Mouse (Mus musculus): Measurements from ENCODE around the gene Wfdc3. TPM values are rescaled to one million over a fixed set of nuclear protein-coding genes. Genes with fewer than 3 reads are reported as not detected.
A peak's percentile ranks its signal among the peaks of the same experiment; 100 is the strongest.

Wfdc3 gene
- polyA plus RNA-seq, 1 experiment from 2014 or later, result 1.1 TPM

DNA sequence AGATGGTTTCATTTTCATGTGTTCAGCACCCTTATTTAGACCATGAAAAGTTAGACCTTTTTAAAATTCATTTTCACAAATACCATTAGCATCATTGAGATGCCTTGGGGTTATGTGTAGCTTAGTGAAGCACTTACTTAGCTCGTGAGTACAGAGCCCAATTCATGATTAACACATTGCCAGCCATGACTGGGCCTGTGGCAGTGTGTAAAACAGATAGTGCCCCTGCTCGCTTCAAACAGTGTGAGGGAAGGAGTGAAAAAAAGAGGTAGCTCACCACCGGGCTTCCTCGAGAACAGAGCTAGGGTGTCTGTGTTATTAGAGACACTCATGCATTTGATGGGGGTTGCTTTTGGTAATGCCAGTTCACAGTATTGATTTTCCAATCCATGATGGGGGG is 2.5 kb upstream of the Wfdc3 start:
- Histone ChIP-seq H3K36me3 (ENCODE audit: insufficient read depth, low read length) (peaks cover 34% of the 10 kb centered on the region), H3K27ac (ENCODE audit: low read length) (no peak overlapping the region), H3K9me3 (ENCODE audit: low read length) (no peaks in the 10 kb centered on the region), H3K4me2 (replicated peaks; ENCODE audit: low read depth, low read length) (no peak overlapping the region), H3K4me1 (ENCODE audit: insufficient read depth, low read length) (peaks cover 15% of the 10 kb centered on the region), H3K4me3 (ENCODE audit: low read length) (no peak overlapping the region), H3K27me3 (ENCODE audit: insufficient read depth, low read length) (no peaks in the 10 kb centered on the region), H3K9ac (replicated peaks; ENCODE audit: low read length) (no peak overlapping the region)
- no peak for ATAC-seq (ENCODE audit: low FRiP score, low TSS enrichment)
- 83% methylated on average over 4 of the region's 4 CpGs for WGBS

DNA sequence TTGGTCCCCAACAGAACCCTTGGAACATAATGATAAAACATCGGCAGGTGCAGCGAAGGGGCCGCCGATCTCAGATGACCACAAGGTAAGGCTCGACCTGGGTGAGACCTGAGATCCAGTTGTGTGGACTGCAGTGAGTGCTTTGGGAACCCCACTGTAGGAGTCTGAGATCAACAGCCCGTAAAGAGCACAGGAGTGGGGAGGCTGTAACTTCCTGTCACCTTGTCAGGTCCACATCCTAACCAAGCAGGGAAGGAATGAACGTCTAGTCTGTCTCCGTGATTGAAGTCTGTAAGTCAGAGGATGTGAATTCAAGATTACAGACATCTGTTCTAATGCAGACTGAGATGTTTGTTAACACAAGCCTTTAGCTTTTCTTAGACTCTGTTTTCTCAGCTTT is 962 bp upstream of the Wfdc3 start:
- 34% methylated on average over 8 of the region's 8 CpGs for WGBS
- Histone ChIP-seq H3K27me3 (ENCODE audit: insufficient read depth, low read length) (no peaks in the 10 kb centered on the region), H3K27ac (ENCODE audit: low read length) (no peak overlapping the region), H3K4me3 (ENCODE audit: low read length) (peak overlapping the region; percentile 91), H3K9me3 (ENCODE audit: low read length) (no peaks in the 10 kb centered on the region), H3K4me2 (replicated peaks; ENCODE audit: low read depth, low read length) (peak overlapping the region; percentile 91), H3K36me3 (ENCODE audit: insufficient read depth, low read length) (peaks cover 26% of the 10 kb centered on the region; the same call in 1 of the 2 replicates), H3K4me1 (ENCODE audit: insufficient read depth, low read length) (peaks cover 15% of the 10 kb centered on the region), H3K9ac (replicated peaks; ENCODE audit: low read length) (peak overlapping the region; percentile 96)
- ATAC-seq (ENCODE audit: low FRiP score, low TSS enrichment), result no peak

DNA sequence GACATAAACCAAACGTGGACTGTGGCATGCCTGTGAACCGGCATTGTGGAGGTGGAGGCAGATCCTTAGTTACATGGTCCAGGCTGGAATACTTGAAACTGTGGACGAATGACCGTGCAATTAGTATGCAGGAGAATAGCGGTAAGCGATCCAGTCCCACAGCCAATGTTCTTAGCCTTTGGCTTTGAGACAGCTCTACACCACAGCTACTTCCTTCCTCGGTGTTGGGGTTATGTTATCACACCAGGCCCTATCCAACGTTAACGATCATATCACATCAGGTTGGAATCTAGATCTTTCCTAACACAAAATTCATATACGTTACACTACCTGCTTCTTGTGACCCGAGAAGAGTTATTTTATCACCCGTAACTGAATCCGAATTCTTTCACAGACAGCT is 744 bp downstream of the Wfdc3 start:
- peak overlapping the region; percentile 96 for H3K9ac ChIP-seq (replicated peaks; ENCODE audit: low read length)
- H3K4me1 ChIP-seq (ENCODE audit: insufficient read depth, low read length), result peaks cover 15% of the 10 kb centered on the region
- H3K4me2 ChIP-seq (replicated peaks; ENCODE audit: low read depth, low read length), result peak overlapping the region; percentile 91
- 61% methylated on average over 13 of the region's 13 CpGs for WGBS
- H3K4me3 ChIP-seq (ENCODE audit: low read length), result peak overlapping the region; percentile 91
- ATAC-seq (ENCODE audit: low FRiP score, low TSS enrichment), result no peak
- H3K27me3 ChIP-seq (ENCODE audit: insufficient read depth, low read length), result no peaks in the 10 kb centered on the region
- H3K36me3 ChIP-seq (ENCODE audit: insufficient read depth, low read length), result peaks cover 14% of the 10 kb centered on the region; the same call in 1 of the 2 replicates
- no peak overlapping the region for H3K27ac ChIP-seq (ENCODE audit: low read length)
- H3K9me3 ChIP-seq (ENCODE audit: low read length), result no peaks in the 10 kb centered on the region

DNA sequence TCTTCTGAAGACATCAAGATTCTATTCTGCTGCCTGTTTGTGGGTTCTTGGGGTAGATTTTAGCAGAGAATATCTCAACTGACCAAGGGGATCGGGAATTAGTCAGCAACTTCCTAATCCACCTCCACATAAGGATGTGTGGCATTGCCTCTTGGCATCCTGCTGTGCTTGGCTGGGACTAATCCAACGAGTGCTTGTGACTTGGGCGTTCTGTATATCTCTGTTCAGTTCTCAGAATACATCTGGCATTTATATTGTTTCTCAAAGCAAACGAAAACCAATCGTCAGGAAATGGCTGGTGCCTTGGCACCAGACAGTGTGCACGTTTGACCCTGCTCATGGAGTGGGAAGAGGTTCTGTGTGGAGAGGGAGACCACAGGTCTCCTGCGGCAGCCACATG is 5.9 kb downstream of the Wfdc3 start:
- no peak overlapping the region for H3K4me3 ChIP-seq (ENCODE audit: low read length)
- no peak overlapping the region for H3K9ac ChIP-seq (replicated peaks; ENCODE audit: low read length)
- no peaks in the 10 kb centered on the region for H3K9me3 ChIP-seq (ENCODE audit: low read length)
- no peak overlapping the region for H3K27ac ChIP-seq (ENCODE audit: low read length)
- H3K27me3 ChIP-seq (ENCODE audit: insufficient read depth, low read length), result no peaks in the 10 kb centered on the region
- H3K36me3 ChIP-seq (ENCODE audit: insufficient read depth, low read length), result no peaks in the 10 kb centered on the region
- whole genome bisulfite sequencing, result 71% methylated on average over 7 of the region's 7 CpGs
- no peak for ATAC-seq (ENCODE audit: low FRiP score, low TSS enrichment)
- no peak overlapping the region for H3K4me2 ChIP-seq (replicated peaks; ENCODE audit: low read depth, low read length)
- peaks cover under 1% of the 10 kb centered on the region; the same call in 1 of the 2 replicates for H3K4me1 ChIP-seq (ENCODE audit: insufficient read depth, low read length)

DNA sequence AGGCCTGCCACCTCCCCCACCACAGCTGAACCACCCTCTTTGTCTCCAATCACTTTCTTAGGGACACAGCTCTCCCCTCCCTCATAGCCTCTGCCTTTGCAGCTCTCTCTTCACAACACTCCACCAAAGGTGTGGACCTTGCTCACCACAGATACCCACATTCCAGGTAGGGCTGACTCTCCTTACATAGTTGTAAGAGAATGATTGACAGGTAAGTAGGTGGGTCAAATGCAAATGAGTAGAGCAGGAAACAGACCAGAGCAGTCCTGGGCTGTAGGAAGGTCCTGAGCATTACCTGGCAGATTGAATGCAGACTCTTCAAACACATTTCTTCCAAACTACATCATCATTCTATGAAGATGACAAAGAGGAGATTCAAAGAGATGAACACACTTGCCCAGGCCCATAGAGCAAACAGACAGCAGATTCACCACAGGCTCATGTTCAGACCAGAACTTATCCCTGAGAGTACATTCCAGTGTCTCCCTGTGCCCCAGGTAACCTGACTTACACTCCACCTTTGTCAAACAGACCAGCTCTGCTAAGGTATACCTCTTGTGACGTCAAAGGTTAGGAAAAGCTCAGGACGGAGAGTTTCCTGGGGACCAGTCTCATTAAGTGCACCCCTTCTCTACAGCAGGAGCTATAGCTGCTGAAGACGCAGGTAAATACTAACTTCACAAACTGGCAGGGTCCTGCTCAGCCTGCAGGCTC is 8.2 kb downstream of the Wfdc3 start:
- no peaks in the 10 kb centered on the region for H3K9me3 ChIP-seq (ENCODE audit: low read length)
- no peaks in the 10 kb centered on the region for H3K4me1 ChIP-seq (ENCODE audit: insufficient read depth, low read length)
- no peaks in the 10 kb centered on the region for H3K36me3 ChIP-seq (ENCODE audit: insufficient read depth, low read length)
- no peak overlapping the region for H3K4me2 ChIP-seq (replicated peaks; ENCODE audit: low read depth, low read length)
- WGBS, result 73% methylated on average over 3 of the region's 3 CpGs
- H3K4me3 ChIP-seq (ENCODE audit: low read length), result no peak overlapping the region
- peak; percentile 59 for ATAC-seq (ENCODE audit: low FRiP score, low TSS enrichment)
- H3K9ac ChIP-seq (replicated peaks; ENCODE audit: low read length), result no peak overlapping the region
- H3K27me3 ChIP-seq (ENCODE audit: insufficient read depth, low read length), result no peaks in the 10 kb centered on the region
- no peak overlapping the region for H3K27ac ChIP-seq (ENCODE audit: low read length)

DNA sequence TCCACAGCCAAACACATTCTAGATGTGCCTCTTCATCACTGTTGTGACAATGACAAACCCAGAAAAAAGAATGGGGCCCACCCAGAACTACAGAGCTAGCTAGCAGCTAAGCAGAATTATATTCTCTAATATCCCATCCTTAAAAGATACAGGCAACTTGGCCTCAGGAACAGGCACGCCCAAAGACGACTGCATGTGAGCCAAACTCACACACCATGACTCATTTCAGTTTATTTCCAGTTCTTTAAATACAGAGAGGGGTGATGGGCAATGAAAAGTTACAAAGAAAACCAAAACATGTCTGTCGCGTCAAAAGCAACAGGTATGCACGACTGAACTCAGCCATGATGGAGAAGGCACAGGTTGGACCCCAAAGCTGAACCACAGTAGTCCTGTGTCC is 10.3 kb downstream of the Wfdc3 start:
- Histone ChIP-seq H3K9me3 (ENCODE audit: low read length) (no peaks in the 10 kb centered on the region), H3K4me3 (ENCODE audit: low read length) (no peak overlapping the region), H3K27me3 (ENCODE audit: insufficient read depth, low read length) (no peaks in the 10 kb centered on the region), H3K9ac (replicated peaks; ENCODE audit: low read length) (no peak overlapping the region), H3K4me2 (replicated peaks; ENCODE audit: low read depth, low read length) (no peak overlapping the region), H3K36me3 (ENCODE audit: insufficient read depth, low read length) (no peaks in the 10 kb centered on the region), H3K4me1 (ENCODE audit: insufficient read depth, low read length) (no peaks in the 10 kb centered on the region), H3K27ac (ENCODE audit: low read length) (no peak overlapping the region)
- ATAC-seq (ENCODE audit: low FRiP score, low TSS enrichment), result no peak
- WGBS, result 90% methylated on average over 5 of the region's 5 CpGs

DNA sequence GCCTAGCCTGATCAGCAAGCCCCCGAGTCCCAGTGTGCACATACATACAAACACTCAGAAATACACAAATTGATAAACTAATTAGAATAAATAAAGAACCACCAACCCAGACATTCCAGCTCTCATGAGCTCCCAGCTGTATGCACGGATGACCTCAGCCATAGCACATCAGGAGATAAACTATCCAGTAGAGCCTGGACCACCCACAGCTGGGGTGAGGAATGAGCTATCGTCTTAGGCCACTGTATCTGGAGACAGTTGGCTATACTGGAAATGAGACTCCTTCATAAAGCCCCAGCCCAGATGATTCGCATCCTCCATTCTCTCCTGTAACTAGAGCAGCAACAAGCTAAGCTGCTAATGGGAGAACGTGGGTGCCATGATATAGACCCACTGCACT is 10.9 kb downstream of the Wfdc3 start:
- WGBS, result 72% methylated on average over 5 of the region's 5 CpGs
- H3K27ac ChIP-seq (ENCODE audit: low read length), result no peak overlapping the region
- no peaks in the 10 kb centered on the region for H3K4me1 ChIP-seq (ENCODE audit: insufficient read depth, low read length)
- H3K27me3 ChIP-seq (ENCODE audit: insufficient read depth, low read length), result no peaks in the 10 kb centered on the region
- ATAC-seq (ENCODE audit: low FRiP score, low TSS enrichment), result no peak
- H3K9ac ChIP-seq (replicated peaks; ENCODE audit: low read length), result no peak overlapping the region
- H3K4me3 ChIP-seq (ENCODE audit: low read length), result no peak overlapping the region
- no peaks in the 10 kb centered on the region for H3K9me3 ChIP-seq (ENCODE audit: low read length)
- no peaks in the 10 kb centered on the region for H3K36me3 ChIP-seq (ENCODE audit: insufficient read depth, low read length)
- no peak overlapping the region for H3K4me2 ChIP-seq (replicated peaks; ENCODE audit: low read depth, low read length)

DNA sequence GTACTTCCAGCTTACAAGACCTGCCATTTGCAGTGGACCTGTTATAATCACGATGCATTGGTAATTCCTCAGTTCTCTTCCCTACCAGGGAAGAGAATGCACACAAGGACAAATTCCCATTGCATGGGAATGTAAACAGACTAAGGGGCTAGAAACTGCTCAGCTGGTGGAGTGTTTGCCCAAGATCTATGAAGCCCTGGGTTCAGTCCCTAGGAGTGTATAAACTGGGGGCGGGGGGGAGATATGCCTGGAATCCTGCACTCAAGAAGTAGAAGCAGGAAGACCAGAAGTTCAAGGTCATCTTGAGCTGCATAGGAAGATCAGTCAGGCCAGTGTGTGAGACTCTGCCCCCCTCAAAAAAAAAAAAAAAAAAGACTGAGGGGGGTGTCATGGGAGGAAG is 12.5 kb downstream of the Wfdc3 start:
- WGBS, result 92% methylated on average over 2 of the region's 2 CpGs
- no peaks in the 10 kb centered on the region for H3K4me1 ChIP-seq (ENCODE audit: insufficient read depth, low read length)
- H3K4me2 ChIP-seq (replicated peaks; ENCODE audit: low read depth, low read length), result no peak overlapping the region
- no peaks in the 10 kb centered on the region for H3K36me3 ChIP-seq (ENCODE audit: insufficient read depth, low read length)
- no peak overlapping the region for H3K4me3 ChIP-seq (ENCODE audit: low read length)
- no peak for ATAC-seq (ENCODE audit: low FRiP score, low TSS enrichment)
- no peak overlapping the region for H3K27ac ChIP-seq (ENCODE audit: low read length)
- H3K9ac ChIP-seq (replicated peaks; ENCODE audit: low read length), result no peak overlapping the region
- H3K27me3 ChIP-seq (ENCODE audit: insufficient read depth, low read length), result no peaks in the 10 kb centered on the region
- no peaks in the 10 kb centered on the region for H3K9me3 ChIP-seq (ENCODE audit: low read length)

DNA sequence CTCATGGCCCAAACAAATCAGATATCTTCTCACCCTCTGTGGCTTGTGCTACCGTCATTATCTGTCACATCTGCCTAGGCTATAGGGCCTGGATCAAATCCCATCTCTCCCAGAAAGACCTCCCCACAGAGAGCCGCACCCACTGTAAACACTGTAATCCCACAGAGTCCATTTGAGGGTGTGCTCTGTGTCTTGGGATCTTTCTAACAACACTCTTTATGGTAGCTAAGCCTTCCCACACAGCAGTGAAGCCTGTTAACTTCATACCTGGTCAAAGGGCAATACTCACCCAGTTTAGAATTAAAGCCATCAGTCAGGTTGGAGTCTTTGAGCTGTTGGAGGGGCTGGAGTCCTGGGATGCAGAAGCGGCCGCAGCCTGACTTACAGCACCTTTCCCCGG is 14.0 kb downstream of the Wfdc3 start:
- ATAC-seq (ENCODE audit: low FRiP score, low TSS enrichment), result no peak
- H3K4me1 ChIP-seq (ENCODE audit: insufficient read depth, low read length), result no peaks in the 10 kb centered on the region
- H3K4me2 ChIP-seq (replicated peaks; ENCODE audit: low read depth, low read length), result no peak overlapping the region
- H3K27me3 ChIP-seq (ENCODE audit: insufficient read depth, low read length), result no peaks in the 10 kb centered on the region
- no peak overlapping the region for H3K4me3 ChIP-seq (ENCODE audit: low read length)
- H3K9me3 ChIP-seq (ENCODE audit: low read length), result no peaks in the 10 kb centered on the region
- H3K27ac ChIP-seq (ENCODE audit: low read length), result no peak overlapping the region
- WGBS, result 72% methylated on average over 5 of the region's 5 CpGs
- H3K9ac ChIP-seq (replicated peaks; ENCODE audit: low read length), result no peak overlapping the region
- H3K36me3 ChIP-seq (ENCODE audit: insufficient read depth, low read length), result no peaks in the 10 kb centered on the region

DNA sequence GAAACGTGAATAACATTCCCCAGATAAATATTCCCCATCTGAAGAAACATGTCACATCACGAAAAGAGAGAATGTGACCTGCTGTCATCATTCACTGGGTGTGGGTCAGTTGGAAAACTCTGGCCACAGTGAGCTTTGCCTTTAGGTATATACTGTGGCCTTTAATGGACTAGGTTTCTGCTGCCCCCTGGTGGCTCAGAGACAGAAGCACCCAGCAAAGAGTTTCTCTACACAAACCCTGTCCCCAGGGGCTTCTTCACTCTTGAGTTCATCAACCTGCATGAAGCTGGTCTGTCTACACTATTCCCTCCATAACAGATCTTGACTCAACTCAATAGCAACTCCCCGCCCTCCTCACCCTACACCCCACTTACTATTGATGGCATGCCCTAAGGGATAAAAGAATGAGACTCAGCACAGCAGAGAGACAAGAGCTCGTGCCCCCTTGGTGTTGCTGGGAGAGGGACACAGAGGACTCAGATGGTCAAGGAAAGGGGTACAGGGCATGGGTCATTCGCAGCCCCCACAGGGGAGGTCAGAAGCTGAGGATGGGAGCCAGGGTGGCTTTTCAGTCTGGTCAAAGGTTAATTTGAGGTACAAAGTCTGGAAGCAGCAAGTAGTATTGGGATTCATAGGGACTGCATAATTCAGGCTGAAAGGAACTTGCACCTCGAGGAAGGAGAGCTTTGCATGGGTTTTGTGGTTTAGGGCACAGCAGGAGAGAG is 19.7 kb downstream of the Wfdc3 start:
- H3K9ac ChIP-seq (replicated peaks; ENCODE audit: low read length), result no peak overlapping the region
- H3K27me3 ChIP-seq (ENCODE audit: insufficient read depth, low read length), result no peaks in the 10 kb centered on the region
- H3K36me3 ChIP-seq (ENCODE audit: insufficient read depth, low read length), result no peaks in the 10 kb centered on the region
- peak; percentile 49 for ATAC-seq (ENCODE audit: low FRiP score, low TSS enrichment)
- no peaks in the 10 kb centered on the region for H3K9me3 ChIP-seq (ENCODE audit: low read length)
- no peaks in the 10 kb centered on the region for H3K4me1 ChIP-seq (ENCODE audit: insufficient read depth, low read length)
- no peak overlapping the region for H3K4me2 ChIP-seq (replicated peaks; ENCODE audit: low read depth, low read length)
- no peak overlapping the region for H3K4me3 ChIP-seq (ENCODE audit: low read length)
- no peak overlapping the region for H3K27ac ChIP-seq (ENCODE audit: low read length)
- 16% methylated on average over 6 of the region's 6 CpGs for WGBS

Data from kidney, embryonic 16.5 days (tissue).